In genomic region chr11:110435839-110436556, GRCm38 (mm10) we compare ENCODE assay signal across 22 mouse cellular contexts. TPM values are rescaled to one million over a fixed set of nuclear protein-coding genes. Genes with fewer than 3 reads are reported as not detected.
A peak's percentile ranks its signal among the peaks of the same experiment; 100 is the strongest.
DNase-seq lines count a peak whose midpoint lies in the region; ATAC-seq and TF ChIP-seq lines count a peak whose summit lies in the region.
"Had no signal": no experiment of that assay in that cellular context is flagged by ENCODE, and none has a peak within 500 bp of the region (broad histone marks: within the 10 kb centered on the region; RNA-seq: fewer than 3 reads in every experiment).

No protein-coding gene starts in this region.

- no peak overlapping the region for H3K27ac ChIP-seq in forebrain, embryonic 13.5 days
- no peak overlapping the region for H3K27ac ChIP-seq in forebrain, embryonic 12.5 days
- H3K27ac ChIP-seq in liver, embryonic 14.5 days, result no peak overlapping the region
- no peak overlapping the region for H3K27ac ChIP-seq in liver, postnatal 0 days (ENCODE audit: low read depth)
- H3K27ac ChIP-seq in limb, embryonic 12.5 days, result 0 out of 2 replicates have a peak overlapping the region, but pooled peaks have one; percentile 12
- H3K27ac ChIP-seq in hindbrain, embryonic 10.5 days, result no peak overlapping the region
- H3K27ac ChIP-seq: embryonic facial prominence, embryonic 15.5 days; heart, embryonic 15.5 days; hindbrain, postnatal 0 days; left cerebral cortex, adult 2 months; limb, embryonic 15.5 days; neural tube, embryonic 13.5 days had no signal

- no peak overlapping the region for H3K4me2 ChIP-seq in forebrain, embryonic 13.5 days
- H3K4me2 ChIP-seq in forebrain, embryonic 12.5 days, result no peak overlapping the region
- no peak overlapping the region for H3K4me2 ChIP-seq in liver, embryonic 14.5 days (ENCODE audit: low read depth)
- H3K4me2 ChIP-seq in liver, postnatal 0 days (ENCODE audit: low read depth, low read length), result no peak overlapping the region
- H3K4me2 ChIP-seq in limb, embryonic 12.5 days, result no peak overlapping the region
- H3K4me2 ChIP-seq: embryonic facial prominence, embryonic 15.5 days; heart, embryonic 15.5 days; limb, embryonic 15.5 days; neural tube, embryonic 13.5 days had no signal

- no peak for TF ChIP-seq POLR2A in brain, embryonic 14.5 days (IDR thresholded peaks at IDR 0.05; ENCODE audit: borderline replicate concordance, extremely low read depth, insufficient read depth, insufficient read length, poor library complexity, severe bottlenecking)

- WGBS in forebrain, embryonic 13.5 days, result 63% methylated on average over 8 of the region's 8 CpGs
- 73% methylated on average over 8 of the region's 8 CpGs for WGBS in forebrain, embryonic 12.5 days
- 55% methylated on average over 8 of the region's 8 CpGs for WGBS in liver, embryonic 14.5 days (ENCODE audit: insufficient replicate concordance)
- 71% methylated on average over 8 of the region's 8 CpGs for WGBS in liver, postnatal 0 days (ENCODE audit: insufficient replicate concordance)
- 46% methylated on average over 8 of the region's 8 CpGs for WGBS in limb, embryonic 12.5 days
- WGBS in hindbrain, embryonic 10.5 days, result 78% methylated on average over 8 of the region's 8 CpGs

- ATAC-seq in forebrain, embryonic 13.5 days, result 0 out of 2 replicates have a peak, but pooled peaks have one; percentile 10
- no peak for ATAC-seq in forebrain, embryonic 12.5 days (ENCODE audit: low FRiP score)
- ATAC-seq in liver, embryonic 14.5 days (ENCODE audit: insufficient read depth), result 0 out of 2 replicates have a peak, but pooled peaks have one; percentile 4
- no peak for ATAC-seq in liver, postnatal 0 days
- no peak for ATAC-seq in limb, embryonic 12.5 days (ENCODE audit: insufficient number of reproducible peaks, insufficient read depth, low FRiP score, low TSS enrichment, low read depth)
- ATAC-seq: hindbrain, postnatal 0 days had no signal

- H3K36me3 ChIP-seq in forebrain, embryonic 13.5 days (ENCODE audit: poor library complexity, severe bottlenecking), result peaks cover 13% of the 10 kb centered on the region; the same call in 1 of the 2 replicates
- peaks cover 8% of the 10 kb centered on the region for H3K36me3 ChIP-seq in forebrain, embryonic 12.5 days (replicated peaks)
- no peaks in the 10 kb centered on the region for H3K36me3 ChIP-seq in liver, embryonic 14.5 days (replicated peaks; ENCODE audit: control insufficient read depth, insufficient read depth, low read depth)
- H3K36me3 ChIP-seq in liver, postnatal 0 days (replicated peaks; ENCODE audit: insufficient read depth, low read length), result no peaks in the 10 kb centered on the region
- peaks cover 22% of the 10 kb centered on the region for H3K36me3 ChIP-seq in limb, embryonic 12.5 days
- peaks cover 28% of the 10 kb centered on the region for H3K36me3 ChIP-seq in hindbrain, embryonic 10.5 days
- H3K36me3 ChIP-seq: heart, embryonic 15.5 days; limb, embryonic 15.5 days; neural tube, embryonic 13.5 days had no signal

- no peak for TF ChIP-seq EP300 in liver, embryonic 14.5 days (IDR thresholded peaks at IDR 0.05; ENCODE audit: low read depth)
- TF ChIP-seq EP300 in liver, postnatal 0 days (IDR thresholded peaks at IDR 0.05; ENCODE audit: low read depth), result no peak

- H3K4me1 ChIP-seq in forebrain, embryonic 13.5 days, result peaks cover 13% of the 10 kb centered on the region
- peaks cover 16% of the 10 kb centered on the region for H3K4me1 ChIP-seq in forebrain, embryonic 12.5 days
- peaks cover 5 to 8% of the 10 kb centered on the region in 2 experiments; a peak in 3 of 4 replicates for H3K4me1 ChIP-seq in liver, embryonic 14.5 days (replicated peaks; ENCODE audit: control insufficient read depth in 2 of 2, insufficient read depth in 2 of 2, low read length in 1 of 2)
- no peaks in the 10 kb centered on the region for H3K4me1 ChIP-seq in liver, postnatal 0 days (ENCODE audit: insufficient read depth)
- H3K4me1 ChIP-seq in limb, embryonic 12.5 days (replicated peaks), result peaks cover 35% of the 10 kb centered on the region
- peaks cover 12% of the 10 kb centered on the region for H3K4me1 ChIP-seq in hindbrain, embryonic 10.5 days (replicated peaks)
- H3K4me1 ChIP-seq: heart, embryonic 15.5 days; limb, embryonic 15.5 days had no signal

- no peak for DNase-seq in liver, embryonic 14.5 days (ENCODE audit: low read depth in 3 of 3, low spot score in 3 of 3)
- no peak for DNase-seq in liver, postnatal 0 days
- DNase-seq in brain, embryonic 14.5 days (ENCODE audit: low read depth), result peak; percentile 73
- no peak for DNase-seq in embryo, embryonic 10 days (ENCODE audit: low spot score)
- DNase-seq in hindbrain, embryonic 10.5 days (ENCODE audit: low spot score), result no peak
- DNase-seq: adrenal gland, adult 2 months; heart, adult 18-20 months; heart, postnatal 4 days; kidney, adult 8-10 months; kidney, postnatal 4 days; layer of hippocampus, adult 9-11 months; right cerebral cortex, adult 18-20 months; thymus, postnatal 25 days had no signal

- H3K4me3 ChIP-seq in forebrain, embryonic 13.5 days, result no peak overlapping the region
- no peak overlapping the region for H3K4me3 ChIP-seq in forebrain, embryonic 12.5 days (replicated peaks)
- H3K4me3 ChIP-seq in liver, embryonic 14.5 days (ENCODE audit: insufficient read depth in 1 of 2, low read depth in 2 of 2, low read length in 2 of 2), result no peak overlapping the region
- H3K4me3 ChIP-seq in liver, postnatal 0 days (ENCODE audit: low read depth, low read length), result no peak overlapping the region
- no peak overlapping the region for H3K4me3 ChIP-seq in limb, embryonic 12.5 days (replicated peaks)
- no peak overlapping the region for H3K4me3 ChIP-seq in hindbrain, embryonic 10.5 days
- H3K4me3 ChIP-seq: embryonic facial prominence, embryonic 15.5 days; heart, embryonic 15.5 days; left cerebral cortex, adult 2 months; limb, embryonic 15.5 days; neural tube, embryonic 13.5 days had no signal

- no peaks in the 10 kb centered on the region for H3K27me3 ChIP-seq in forebrain, embryonic 13.5 days
- no peaks in the 10 kb centered on the region for H3K27me3 ChIP-seq in forebrain, embryonic 12.5 days
- H3K27me3 ChIP-seq in liver, embryonic 14.5 days (ENCODE audit: control insufficient read depth, insufficient read depth, low read length), result no peaks in the 10 kb centered on the region
- H3K27me3 ChIP-seq in liver, postnatal 0 days (ENCODE audit: insufficient read depth, low read length), result no peaks in the 10 kb centered on the region
- H3K27me3 ChIP-seq in limb, embryonic 12.5 days, result no peaks in the 10 kb centered on the region
- H3K27me3 ChIP-seq in hindbrain, embryonic 10.5 days (ENCODE audit: insufficient read depth, poor library complexity, severe bottlenecking), result no peaks in the 10 kb centered on the region
- H3K27me3 ChIP-seq: embryonic facial prominence, embryonic 15.5 days; heart, embryonic 15.5 days; limb, embryonic 15.5 days; neural tube, embryonic 13.5 days had no signal

- H3K9ac ChIP-seq in forebrain, embryonic 13.5 days, result no peak overlapping the region
- no peak overlapping the region for H3K9ac ChIP-seq in forebrain, embryonic 12.5 days
- no peak overlapping the region for H3K9ac ChIP-seq in liver, embryonic 14.5 days (replicated peaks)
- H3K9ac ChIP-seq in liver, postnatal 0 days (replicated peaks), result no peak overlapping the region
- H3K9ac ChIP-seq in limb, embryonic 12.5 days (replicated peaks), result no peak overlapping the region
- H3K9ac ChIP-seq: embryonic facial prominence, embryonic 15.5 days; heart, embryonic 15.5 days; limb, embryonic 15.5 days; neural tube, embryonic 13.5 days had no signal

- TF ChIP-seq CTCF in liver, embryonic 14.5 days (IDR thresholded peaks at IDR 0.05; ENCODE audit: low read depth), result no peak
- TF ChIP-seq CTCF in liver, postnatal 0 days (IDR thresholded peaks at IDR 0.05; ENCODE audit: low read depth), result no peak
- TF ChIP-seq CTCF in brain, embryonic 14.5 days (IDR thresholded peaks at IDR 0.05; ENCODE audit: borderline replicate concordance, extremely low read depth, insufficient read depth, insufficient read length), result no peak

- H3K9me3 ChIP-seq in forebrain, embryonic 13.5 days (replicated peaks), result no peaks in the 10 kb centered on the region; the same call in 1 of the 2 replicates
- 0 out of 2 replicates have a peak, but pooled peaks cover 5% of the 10 kb centered on the region for H3K9me3 ChIP-seq in forebrain, embryonic 12.5 days
- no peaks in the 10 kb centered on the region; the same call in 1 of the 2 replicates for H3K9me3 ChIP-seq in liver, embryonic 14.5 days (ENCODE audit: control insufficient read depth, low read length)
- H3K9me3 ChIP-seq in liver, postnatal 0 days (ENCODE audit: low read length), result no peaks in the 10 kb centered on the region
- 0 out of 2 replicates have a peak, but pooled peaks cover 2% of the 10 kb centered on the region for H3K9me3 ChIP-seq in limb, embryonic 12.5 days
- H3K9me3 ChIP-seq in hindbrain, embryonic 10.5 days, result peaks cover 9% of the 10 kb centered on the region; the same call in 1 of the 2 replicates
- H3K9me3 ChIP-seq: embryonic facial prominence, embryonic 15.5 days; heart, embryonic 15.5 days; limb, embryonic 15.5 days; neural tube, embryonic 13.5 days had no signal

RNA-seq across cellular contexts. Expression of gene Map2k6, which starts 37.1 kb away (rescaled TPM):
- 39.9 and 44.7 TPM in 2 replicates for polyA plus RNA-seq in forebrain, embryonic 13.5 days (2015; fragmentation: Nextera tagmentation; extraction: Ambion mirVana)
- polyA plus RNA-seq in forebrain, embryonic 12.5 days (2016; fragmentation: Nextera tagmentation; extraction: Ambion mirVana), result 39.5 and 40.3 TPM in 2 replicates
- 2.3 and 2.8 TPM in 2 replicates for polyA plus RNA-seq in liver, embryonic 14.5 days (2012; rRNA removed)
- 3.6 and 4.5 TPM in 2 replicates for polyA plus RNA-seq in liver, embryonic 14.5 days (2014; fragmentation: Nextera tagmentation; extraction: Ambion mirVana)
- polyA plus RNA-seq in liver, postnatal 0 days (2015; fragmentation: Nextera tagmentation; extraction: Ambion mirVana), result 3.7 and 4.2 TPM in 2 replicates
- 20.8 and 21.4 TPM in 2 replicates for polyA plus RNA-seq in brain, embryonic 14.5 days (2012; rRNA removed)
- 49.2 TPM in 2 replicates for polyA plus RNA-seq in limb, embryonic 12.5 days (2016; fragmentation: Nextera tagmentation; extraction: Ambion mirVana)
- 30.5 and 31.8 TPM in 2 replicates for polyA plus RNA-seq in hindbrain, embryonic 10.5 days (2016; fragmentation: Nextera tagmentation; extraction: Ambion mirVana)

Comparison
In these comparisons a context has a peak if more than half of its experiments do, and no peak if none do; other contexts are left out.
1. ATAC-seq: peak in forebrain, embryonic 13.5 days (single experiment) and liver, embryonic 14.5 days (single experiment); none in forebrain, embryonic 12.5 days (single experiment), liver, postnatal 0 days (single experiment) and limb, embryonic 12.5 days (single experiment).